Mouse (Mus musculus): ENCODE data around the gene Gcgr. TPM values are rescaled to one million over a fixed set of nuclear protein-coding genes. Genes with fewer than 3 reads are reported as not detected.
"Not testable (repeated sequence)": the region's sequence is repeated elsewhere in the genome, so short reads cannot be mapped to it uniquely, and the experiment has no call there.

Gene Gcgr
- total RNA-seq, 2 experiments from 2014 or later, result 1.7 to 2.4 TPM

DNA sequence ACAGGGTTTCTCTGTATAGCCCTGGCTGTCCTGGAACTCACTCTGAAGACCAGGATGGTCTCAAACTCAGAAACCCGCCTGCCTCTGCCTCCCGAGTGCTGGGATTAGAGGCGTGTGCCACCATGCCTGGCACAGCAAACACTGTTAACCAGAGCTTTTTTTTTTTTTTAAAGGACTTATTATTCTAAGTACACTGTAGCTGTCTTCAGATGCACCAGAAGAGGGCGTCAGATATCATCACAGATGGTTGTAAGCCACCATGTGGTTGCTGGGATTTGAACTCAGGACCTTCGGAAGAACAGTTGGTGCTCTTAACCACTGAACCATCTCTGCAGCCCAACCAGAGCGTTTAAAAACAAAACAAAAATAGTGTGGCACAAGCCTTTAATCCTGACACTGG lies 28.3 kb downstream of the Gcgr start:
- DNase-seq; intact Hi-C loops (cut with DNase I): not testable (repeated sequence)

DNA sequence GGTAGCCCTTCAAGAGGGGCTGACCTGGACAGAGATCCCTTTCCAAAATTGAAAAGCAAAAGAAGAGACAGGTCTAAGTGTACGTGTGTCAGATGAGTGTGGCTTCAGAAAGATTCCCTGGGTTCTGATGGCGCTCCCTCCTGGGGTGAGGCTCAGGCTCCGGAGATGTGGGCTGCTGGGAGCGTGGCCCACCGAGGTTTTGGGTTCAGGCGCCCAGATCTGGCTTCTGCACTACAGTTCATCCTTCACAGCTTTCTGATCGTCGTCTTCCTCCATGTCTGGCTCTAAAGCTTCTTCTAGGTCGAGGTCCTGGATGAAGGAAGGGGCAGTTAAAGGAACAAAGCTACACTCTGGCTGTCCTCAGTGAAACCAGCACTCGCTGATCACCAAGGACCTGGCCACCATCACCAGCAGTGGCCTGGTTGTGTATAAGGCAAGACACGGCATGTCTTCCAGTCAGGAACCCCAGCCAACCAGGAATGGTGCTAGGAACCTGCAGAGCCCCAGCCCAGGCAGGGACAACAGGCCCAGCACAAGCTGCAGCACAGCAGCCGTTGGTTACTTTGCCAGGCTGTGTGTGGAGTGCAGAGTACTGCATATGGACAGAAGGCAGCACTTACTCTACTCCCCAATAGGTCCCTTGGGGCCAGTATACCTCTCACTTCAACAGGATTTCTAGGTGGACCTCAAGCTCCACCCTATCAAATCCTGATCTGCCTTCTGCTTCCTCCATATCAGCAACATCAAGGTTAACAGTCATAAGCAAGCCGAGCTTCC lies 30.6 kb downstream of the Gcgr start:
- intact Hi-C loops (cut with DNase I), result no loop called here

GRCm38 (mm10) chr11:120562949-120563348 lies 32.5 kb downstream of the Gcgr start:
- no peak for DNase-seq
- intact Hi-C loops (cut with DNase I), result no loop called here

More for the DNA sequence above, 30.6 kb downstream of the Gcgr start:
- no peak for DNase-seq

DNA sequence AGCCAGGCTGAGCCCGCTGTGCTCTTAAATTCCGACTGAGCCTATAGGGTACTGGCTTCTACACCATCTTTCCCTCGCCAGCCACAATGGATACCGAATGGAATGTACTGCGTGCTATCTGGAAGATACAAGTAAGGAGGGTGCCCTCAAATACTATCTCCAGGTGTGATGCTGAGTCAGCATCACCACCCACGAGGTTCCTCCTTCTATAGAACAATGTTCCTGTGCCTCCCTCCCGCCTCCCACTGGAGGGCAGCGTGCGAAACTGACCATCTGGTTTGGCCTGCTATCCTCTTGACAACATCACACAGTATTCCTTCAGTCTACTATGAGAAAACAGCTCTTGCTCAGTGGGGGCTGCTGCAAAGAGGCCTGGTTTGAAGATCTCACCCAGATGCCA lies 34.6 kb downstream of the Gcgr start:
- DNase-seq, result no peak
- intact Hi-C loops (cut with DNase I), result no loop called here

GRCm38 (mm10) chr11:120568324-120568723 lies 37.8 kb downstream of the Gcgr start:
- intact Hi-C loops (cut with DNase I), result no loop called here
- no peak for DNase-seq

DNA sequence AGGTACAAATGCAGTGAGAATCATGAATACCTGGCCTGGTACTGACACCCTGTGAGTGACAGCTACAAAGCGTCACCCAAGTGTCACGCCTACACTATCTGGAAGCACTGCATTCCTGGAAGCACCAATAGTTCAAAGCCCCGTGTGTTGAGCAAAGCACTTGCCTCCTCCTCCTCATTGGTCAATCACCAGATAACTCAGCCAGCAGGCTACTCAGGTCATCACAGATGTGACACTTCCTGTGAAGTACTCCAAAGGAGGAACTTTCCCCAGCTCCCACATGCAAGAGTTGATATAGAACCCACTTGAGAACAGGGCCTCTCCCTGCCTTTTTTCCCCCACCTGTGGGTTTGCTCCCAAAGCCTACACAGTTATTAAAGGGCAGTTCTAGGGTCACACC lies 40.6 kb downstream of the Gcgr start:
- DNase-seq, result no peak

DNA sequence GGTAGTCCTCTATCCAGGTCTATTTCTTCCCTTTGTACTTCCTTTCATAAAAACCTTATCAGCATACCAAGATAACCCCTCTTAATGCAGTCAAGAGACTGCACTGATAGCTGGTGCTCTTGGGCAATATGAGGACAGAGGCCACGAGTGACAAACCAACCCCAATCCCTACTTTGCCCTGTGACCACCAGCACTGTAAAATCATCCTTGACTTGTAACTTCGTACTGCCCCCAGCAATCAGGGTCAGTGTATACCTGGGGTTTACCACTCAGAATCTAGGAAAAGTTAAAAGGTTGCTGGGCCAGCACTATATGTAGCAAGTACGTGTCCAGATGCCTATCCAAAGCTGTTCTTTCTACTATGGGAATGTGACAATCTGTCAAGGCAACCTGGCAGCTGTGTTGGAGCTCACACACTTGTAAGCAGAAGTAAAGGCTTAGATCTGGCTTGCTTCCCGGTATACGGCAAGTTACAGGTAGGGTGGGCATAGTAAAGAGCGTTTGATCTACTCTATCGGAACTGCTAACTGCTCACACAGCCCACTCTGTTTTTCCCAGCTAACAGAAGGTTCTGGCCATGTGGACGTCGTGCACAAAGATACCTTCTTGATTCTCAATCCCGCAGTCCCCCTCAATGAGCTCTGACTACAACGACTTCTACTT lies 41.4 kb downstream of the Gcgr start:
- no peak for DNase-seq
- intact Hi-C loops (cut with DNase I), result no loop called here

More for the DNA sequence above, 40.6 kb downstream of the Gcgr start:
- intact Hi-C loops (cut with DNase I), result no loop called here

- intact Hi-C loops (cut with DNase I), result no loop called here
These were observed 41.9 kb downstream of the Gcgr start for GRCm38 (mm10) chr11:120572417-120572751.

GRCm38 (mm10) chr11:120572752-120573584 lies 42.5 kb downstream of the Gcgr start, which contains the start of gene P4hb:
Gene P4hb (minus strand): TSS chr11:120573253.
- intact Hi-C loops (cut with DNase I), result no loop called here
- peak; percentile 100 for DNase-seq

More at GRCm38 (mm10) chr11:120572417-120572751, 41.9 kb downstream of the Gcgr start:
- DNase-seq, result no peak

DNA sequence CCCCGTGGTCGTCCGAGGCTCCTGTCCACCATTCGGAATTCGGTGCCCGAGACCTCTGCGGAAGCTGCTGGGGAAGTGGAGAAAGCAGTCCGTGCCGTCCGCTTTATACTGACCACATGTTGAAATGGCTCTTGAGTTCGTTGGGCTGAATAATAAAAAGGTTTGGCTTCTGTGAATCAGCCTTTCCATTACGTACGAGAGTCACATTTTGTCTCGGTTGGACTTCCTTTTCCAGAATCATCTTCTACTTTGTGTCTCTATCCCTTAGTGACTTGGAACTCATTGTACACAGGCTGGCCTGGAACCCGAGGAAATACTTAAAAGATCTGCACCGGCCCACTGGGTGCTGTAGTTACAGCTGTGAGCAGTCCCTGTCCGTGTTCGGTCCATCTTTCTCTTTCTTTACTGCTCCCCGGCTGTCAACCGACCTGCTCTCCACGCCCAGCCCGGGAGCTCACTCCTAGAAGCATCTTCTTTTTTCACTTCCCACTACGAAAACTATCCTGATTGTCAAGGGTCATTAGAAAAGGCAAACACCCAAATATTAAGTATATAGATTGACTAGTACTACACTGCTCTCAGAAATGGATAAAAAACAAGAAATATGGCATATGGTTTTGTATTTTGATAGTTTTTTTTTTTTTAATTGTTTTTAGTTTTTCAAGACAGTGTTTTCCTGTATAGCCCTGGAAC lies 43.2 kb downstream of the Gcgr start:
- intact Hi-C loops (cut with DNase I), result no loop called here
- DNase-seq, result no peak

GRCm38 (mm10) chr11:120574278-120574600 lies 43.7 kb downstream of the Gcgr start:
- no peak for DNase-seq
- intact Hi-C loops (cut with DNase I), result no loop called here

GRCm38 (mm10) chr11:120575046-120575445 lies 44.5 kb downstream of the Gcgr start:
- intact Hi-C loops (cut with DNase I), result loop anchor here (5.0 kb wide), 1 partner anchor 137 kb away; the partner anchor contains the start of genes Cenpx and Lrrc45
- no peak for DNase-seq

DNA sequence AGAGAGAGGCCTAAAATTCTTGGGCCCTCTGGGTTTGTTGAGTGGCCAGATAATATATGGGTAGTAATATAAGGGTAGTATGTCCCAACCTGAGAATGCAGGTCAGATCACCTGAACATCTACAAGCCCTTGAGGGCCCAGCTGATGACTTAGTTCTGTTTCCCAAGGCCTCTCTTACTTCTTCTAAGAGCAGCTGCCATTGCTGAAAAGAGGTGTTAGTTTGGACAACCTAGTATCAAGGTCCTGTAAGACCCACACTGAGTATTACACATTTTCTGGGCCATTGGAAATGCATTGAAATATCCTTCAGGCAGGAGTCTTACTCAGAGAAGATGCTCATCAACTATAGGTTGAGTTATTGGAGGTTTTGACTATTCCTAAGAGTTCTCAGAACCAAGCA lies 45.4 kb downstream of the Gcgr start:
- DNase-seq, result no peak
- intact Hi-C loops (cut with DNase I), result loop anchor here (5.0 kb wide), 1 partner anchor 136 kb away; the partner anchor contains the start of genes Cenpx and Lrrc45

DNA sequence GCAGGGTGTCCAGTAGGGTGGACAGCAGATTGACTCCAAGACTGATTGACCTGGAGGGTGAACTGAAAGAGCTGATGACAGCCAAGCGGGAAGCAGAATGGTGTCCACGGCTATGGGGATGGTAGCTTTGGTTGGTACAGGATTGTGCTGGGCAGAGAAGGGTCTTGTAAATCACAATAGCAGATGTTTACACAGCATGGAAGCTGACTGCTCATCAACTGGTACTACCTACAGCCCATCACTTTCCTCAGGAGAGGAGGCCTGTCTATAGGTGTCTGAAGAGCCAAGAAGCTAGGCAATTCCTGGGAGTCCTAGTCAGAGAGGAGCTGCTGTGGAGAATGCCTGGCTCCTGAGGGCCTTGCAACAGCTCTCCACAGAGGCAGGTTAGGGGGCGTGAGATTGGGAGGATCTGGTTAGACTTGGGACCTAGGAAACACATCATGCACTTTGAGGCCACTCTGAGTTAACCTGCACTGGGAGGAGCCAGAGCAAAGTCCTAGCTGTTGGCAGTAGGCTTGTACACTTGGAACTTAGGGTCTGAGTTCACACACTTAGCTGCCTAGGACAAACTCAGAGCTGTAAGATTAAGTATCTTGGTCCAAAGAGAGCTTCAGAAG lies 46.0 kb downstream of the Gcgr start:
- DNase-seq, result no peak
- intact Hi-C loops (cut with DNase I), result loop anchor here (5.0 kb wide), 1 partner anchor 136 kb away; the partner anchor contains the start of genes Cenpx and Lrrc45

GRCm38 (mm10) chr11:120577211-120578023 lies 46.9 kb downstream of the Gcgr start:
- DNase-seq, result no peak
- intact Hi-C loops (cut with DNase I), result loop anchor here (5.0 kb wide), 1 partner anchor 135 kb away; the partner anchor contains the start of genes Cenpx and Lrrc45

DNA sequence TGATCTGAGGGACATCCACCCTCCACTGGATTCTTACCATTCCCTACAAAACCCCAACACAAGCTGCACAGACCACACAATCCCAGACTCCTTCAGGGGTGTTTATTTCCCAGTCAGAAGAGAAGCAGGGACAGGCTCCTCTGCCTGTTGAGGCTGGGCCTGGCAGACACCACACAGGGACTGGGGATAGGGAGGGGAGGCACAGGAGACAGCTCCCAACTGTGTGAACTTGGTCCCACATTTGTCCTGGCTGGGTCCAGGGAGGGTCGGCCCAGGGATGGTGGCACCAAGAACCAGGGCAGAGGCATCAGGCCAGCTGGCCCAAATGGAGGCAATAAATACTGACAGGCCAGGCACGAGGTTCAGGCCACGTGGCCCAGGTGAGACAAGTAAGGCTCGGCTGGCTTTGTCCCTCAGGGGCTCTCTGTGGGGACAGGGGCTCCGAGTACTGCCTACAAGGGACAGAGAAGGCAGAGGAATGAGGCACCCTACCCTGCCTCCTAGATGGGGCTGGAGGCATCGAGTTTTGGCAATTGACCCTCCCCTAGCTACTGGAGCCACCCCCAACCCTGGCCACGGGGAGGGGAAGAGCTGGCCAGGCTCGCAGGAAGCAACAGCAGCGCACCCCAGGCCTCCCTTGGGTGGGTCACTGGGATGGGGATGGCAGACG lies 47.7 kb downstream of the Gcgr start:
- DNase-seq, result no peak

DNA sequence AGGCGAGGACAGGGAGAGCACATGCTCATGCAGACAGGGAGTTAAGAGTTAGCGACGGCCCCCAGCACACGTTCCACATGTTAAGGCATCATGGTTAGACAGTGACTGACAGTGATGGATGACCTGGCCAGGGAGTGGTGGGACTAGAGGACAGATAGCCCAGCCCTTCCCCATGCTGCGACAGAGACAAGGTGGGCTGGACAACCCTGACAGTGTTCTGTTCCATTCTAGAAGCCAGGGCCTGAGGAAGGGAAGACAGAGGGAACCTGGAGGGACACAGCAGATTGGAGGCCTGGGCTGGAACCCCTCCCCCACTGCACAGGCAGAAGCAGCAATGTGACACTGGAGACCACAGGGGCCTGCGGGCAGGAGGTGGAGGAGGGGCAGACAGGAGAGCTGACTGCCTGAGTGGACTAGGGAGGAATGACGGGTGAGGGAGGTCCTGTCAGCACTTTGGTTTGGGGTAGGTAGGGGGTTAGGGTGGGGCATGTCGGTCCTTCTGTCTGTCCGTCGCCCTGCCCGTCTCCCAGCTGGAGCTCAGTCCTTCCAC lies 48.3 kb downstream of the Gcgr start:
- DNase-seq, result no peak
- intact Hi-C loops (cut with DNase I), result loop anchor here (1.0 to 5.0 kb wide), 2 partner anchors 64 to 134 kb away; partner anchors contain the start of genes Cenpx and Lrrc45

More for the DNA sequence above, 47.7 kb downstream of the Gcgr start:
- intact Hi-C loops (cut with DNase I), result loop anchor here (5.0 kb wide), 1 partner anchor 134 kb away; the partner anchor contains the start of genes Cenpx and Lrrc45
